In genomic region chr8:124631966-124632365, GRCm38 (mm10) we compare ENCODE assay signal across 10 mouse cellular contexts. TPM values are rescaled to one million over a fixed set of nuclear protein-coding genes. Genes with fewer than 3 reads are reported as not detected.
A peak's percentile ranks its signal among the peaks of the same experiment; 100 is the strongest.
DNase-seq lines count a peak whose midpoint lies in the region; ATAC-seq and TF ChIP-seq lines count a peak whose summit lies in the region.
"Had no signal": no experiment of that assay in that cellular context is flagged by ENCODE, and none has a peak within 500 bp of the region (broad histone marks: within the 10 kb centered on the region; RNA-seq: fewer than 3 reads in every experiment).

No protein-coding gene starts in this region.

- ATAC-seq in hindbrain, embryonic 16.5 days: no peak
- no peak for ATAC-seq in midbrain, embryonic 15.5 days (replicated peaks)
- no peak for ATAC-seq in midbrain, embryonic 11.5 days (ENCODE audit: low FRiP score)
- ATAC-seq in intestine, embryonic 15.5 days: 0 out of 2 replicates have a peak, but pooled peaks have one; percentile 24
- ATAC-seq in stomach, postnatal 0 days (ENCODE audit: low FRiP score, low TSS enrichment): 0 out of 2 replicates have a peak, but pooled peaks have one; percentile 16
- ATAC-seq in CD4-positive, CD25-positive, alpha-beta regulatory T cell, adult 4 months: no peak

- no peak for TF ChIP-seq CTCF in stomach, postnatal 0 days (IDR thresholded peaks at IDR 0.05; ENCODE audit: low read depth)

- no peaks in the 10 kb centered on the region for H3K27me3 ChIP-seq in hindbrain, embryonic 10.5 days (ENCODE audit: insufficient read depth, poor library complexity, severe bottlenecking)
- no peaks in the 10 kb centered on the region for H3K27me3 ChIP-seq in hindbrain, embryonic 16.5 days (replicated peaks; ENCODE audit: control insufficient read depth, insufficient read depth, low read length)
- H3K27me3 ChIP-seq in midbrain, embryonic 15.5 days (replicated peaks): no peaks in the 10 kb centered on the region
- H3K27me3 ChIP-seq in midbrain, embryonic 11.5 days (ENCODE audit: control insufficient read depth, insufficient read depth, low read length): no peaks in the 10 kb centered on the region
- H3K27me3 ChIP-seq in intestine, embryonic 15.5 days (replicated peaks): no peaks in the 10 kb centered on the region
- H3K27me3 ChIP-seq in stomach, postnatal 0 days (ENCODE audit: control insufficient read depth, insufficient read depth, low read length): no peaks in the 10 kb centered on the region

- DNase-seq in hindbrain, embryonic 10.5 days (ENCODE audit: low spot score): no peak
- no peak for DNase-seq in midbrain, embryonic 11.5 days (ENCODE audit: low spot score, missing footprints)
- DNase-seq in stomach, postnatal 0 days (ENCODE audit: low spot score): no peak
- no peak for DNase-seq in embryo, embryonic 10.5 days (ENCODE audit: low spot score)
- DNase-seq: retina, postnatal 1 day had no signal

- H3K4me1 ChIP-seq in hindbrain, embryonic 10.5 days (replicated peaks): peaks cover 20% of the 10 kb centered on the region
- no peaks in the 10 kb centered on the region for H3K4me1 ChIP-seq in hindbrain, embryonic 16.5 days (ENCODE audit: control insufficient read depth, insufficient read depth, low read depth, low read length)
- H3K4me1 ChIP-seq in midbrain, embryonic 15.5 days: no peaks in the 10 kb centered on the region; the same call in 1 of the 2 replicates
- no peaks in the 10 kb centered on the region for H3K4me1 ChIP-seq in midbrain, embryonic 11.5 days (ENCODE audit: control insufficient read depth, insufficient read depth, low read length)
- H3K4me1 ChIP-seq in intestine, embryonic 15.5 days (replicated peaks): peaks cover 11% of the 10 kb centered on the region; the same call in 1 of the 2 replicates
- peaks cover 3% of the 10 kb centered on the region for H3K4me1 ChIP-seq in stomach, postnatal 0 days (replicated peaks; ENCODE audit: control insufficient read depth, insufficient read depth)

- peaks cover 14% of the 10 kb centered on the region for H3K36me3 ChIP-seq in hindbrain, embryonic 10.5 days
- H3K36me3 ChIP-seq in hindbrain, embryonic 16.5 days (ENCODE audit: control insufficient read depth, insufficient read depth, low read length): peaks cover 7% of the 10 kb centered on the region; the same call in 1 of the 2 replicates
- peaks cover 11% of the 10 kb centered on the region for H3K36me3 ChIP-seq in midbrain, embryonic 15.5 days (replicated peaks)
- peaks cover 4% of the 10 kb centered on the region; the same call in 1 of the 2 replicates for H3K36me3 ChIP-seq in midbrain, embryonic 11.5 days (ENCODE audit: control insufficient read depth, insufficient read depth, low read length)
- peaks cover 3% of the 10 kb centered on the region; the same call in 1 of the 2 replicates for H3K36me3 ChIP-seq in intestine, embryonic 15.5 days
- H3K36me3 ChIP-seq in stomach, postnatal 0 days (ENCODE audit: control insufficient read depth, insufficient read depth, low read length): peaks cover 4% of the 10 kb centered on the region; the same call in 1 of the 2 replicates

- no peak overlapping the region for H3K9ac ChIP-seq in hindbrain, embryonic 16.5 days (ENCODE audit: low read depth, low read length)
- no peak overlapping the region for H3K9ac ChIP-seq in midbrain, embryonic 15.5 days
- no peak overlapping the region for H3K9ac ChIP-seq in midbrain, embryonic 11.5 days (ENCODE audit: low read length)
- H3K9ac ChIP-seq in intestine, embryonic 15.5 days: no peak overlapping the region
- no peak overlapping the region; the same call in 1 of the 2 replicates for H3K9ac ChIP-seq in stomach, postnatal 0 days (ENCODE audit: low read length)
- H3K9ac ChIP-seq: liver, embryonic 14.5 days had no signal

- no peak for TF ChIP-seq EP300 in stomach, postnatal 0 days (optimal IDR thresholded peaks at IDR 0.05)

- no peak overlapping the region for H3K4me2 ChIP-seq in hindbrain, embryonic 16.5 days (ENCODE audit: low read length)
- H3K4me2 ChIP-seq in midbrain, embryonic 15.5 days: no peak overlapping the region
- H3K4me2 ChIP-seq in midbrain, embryonic 11.5 days: no peak overlapping the region
- H3K4me2 ChIP-seq in intestine, embryonic 15.5 days (replicated peaks): no peak overlapping the region
- no peak overlapping the region for H3K4me2 ChIP-seq in stomach, postnatal 0 days (replicated peaks; ENCODE audit: low read depth)

- H3K4me3 ChIP-seq in hindbrain, embryonic 10.5 days: no peak overlapping the region
- H3K4me3 ChIP-seq in hindbrain, embryonic 16.5 days (ENCODE audit: low read length): no peak overlapping the region
- no peak overlapping the region for H3K4me3 ChIP-seq in midbrain, embryonic 15.5 days
- H3K4me3 ChIP-seq in midbrain, embryonic 11.5 days (ENCODE audit: low read depth, low read length): no peak overlapping the region
- no peak overlapping the region for H3K4me3 ChIP-seq in intestine, embryonic 15.5 days (replicated peaks)
- H3K4me3 ChIP-seq in stomach, postnatal 0 days (ENCODE audit: low read depth, low read length): no peak overlapping the region

- H3K9me3 ChIP-seq in hindbrain, embryonic 10.5 days: no peaks in the 10 kb centered on the region
- H3K9me3 ChIP-seq in hindbrain, embryonic 16.5 days (ENCODE audit: control insufficient read depth, low read length): no peaks in the 10 kb centered on the region
- H3K9me3 ChIP-seq in midbrain, embryonic 15.5 days: no peaks in the 10 kb centered on the region
- H3K9me3 ChIP-seq in midbrain, embryonic 11.5 days (ENCODE audit: control insufficient read depth, low read length): no peaks in the 10 kb centered on the region
- H3K9me3 ChIP-seq in intestine, embryonic 15.5 days: no peaks in the 10 kb centered on the region
- H3K9me3 ChIP-seq in stomach, postnatal 0 days (ENCODE audit: control insufficient read depth, low read length): no peaks in the 10 kb centered on the region

- peak overlapping the region; percentile 19 for H3K27ac ChIP-seq in hindbrain, embryonic 10.5 days
- H3K27ac ChIP-seq in hindbrain, embryonic 16.5 days (ENCODE audit: low read depth, low read length): no peak overlapping the region
- H3K27ac ChIP-seq in midbrain, embryonic 15.5 days: peak overlapping the region; percentile 13; the same call in 1 of the 2 replicates
- no peak overlapping the region for H3K27ac ChIP-seq in midbrain, embryonic 11.5 days (ENCODE audit: low read depth, low read length)
- H3K27ac ChIP-seq in intestine, embryonic 15.5 days: peak overlapping the region; percentile 64
- peak overlapping the region; percentile 74 for H3K27ac ChIP-seq in stomach, postnatal 0 days (replicated peaks)
- H3K27ac ChIP-seq: liver, embryonic 14.5 days had no signal

- WGBS in hindbrain, embryonic 10.5 days: 50% methylated on average over 7 of the region's 7 CpGs
- 42% methylated on average over 6 of the region's 7 CpGs for WGBS in hindbrain, embryonic 16.5 days
- WGBS in midbrain, embryonic 15.5 days: 42% methylated on average over 7 of the region's 7 CpGs
- WGBS in midbrain, embryonic 11.5 days: 56% methylated on average over 7 of the region's 7 CpGs
- WGBS in intestine, embryonic 15.5 days: 39% methylated on average over 7 of the region's 7 CpGs
- 24% methylated on average over 7 of the region's 7 CpGs for WGBS in stomach, postnatal 0 days

RNA-seq across cellular contexts. Expression of gene 2310022B05Rik, which starts 31.2 kb away (rescaled TPM):
- 20.1 and 22.2 TPM in 2 replicates for polyA plus RNA-seq in hindbrain, embryonic 10.5 days (2016; fragmentation: Nextera tagmentation; extraction: Ambion mirVana)
- polyA plus RNA-seq in hindbrain, embryonic 16.5 days (2015; fragmentation: Nextera tagmentation; extraction: Ambion mirVana): 17.0 and 23.2 TPM in 2 replicates
- 21.8 and 23.6 TPM in 2 replicates for polyA plus RNA-seq in midbrain, embryonic 15.5 days (2015; fragmentation: Nextera tagmentation; extraction: Ambion mirVana)
- polyA plus RNA-seq in midbrain, embryonic 11.5 days (2014; fragmentation: Nextera tagmentation; extraction: Ambion mirVana): 17.4 and 21.2 TPM in 2 replicates
- 24.4 TPM in 2 replicates for polyA plus RNA-seq in intestine, embryonic 15.5 days (2015; fragmentation: Nextera tagmentation; extraction: Ambion mirVana)
- polyA plus RNA-seq in stomach, postnatal 0 days (2015; fragmentation: Nextera tagmentation; extraction: Ambion mirVana): 17.9 and 20.0 TPM in 2 replicates
- polyA plus RNA-seq in CD4-positive, CD25-positive, alpha-beta regulatory T cell, adult 4 months (2017; shearing (Covaris generic)): under 1 TPM; 0.70 to 0.94 TPM

RNA-seq across cellular contexts. Expression of gene Capn9, which starts 56.1 kb away (rescaled TPM):
- polyA plus RNA-seq in hindbrain, embryonic 10.5 days (2016; fragmentation: Nextera tagmentation; extraction: Ambion mirVana): not detected in 2 replicates
- 0.15 and 0.34 TPM in 2 replicates for polyA plus RNA-seq in hindbrain, embryonic 16.5 days (2015; fragmentation: Nextera tagmentation; extraction: Ambion mirVana)
- polyA plus RNA-seq in midbrain, embryonic 15.5 days (2015; fragmentation: Nextera tagmentation; extraction: Ambion mirVana): 0.14 TPM in 1 of 2 replicates, not detected in the other
- not detected in 2 replicates for polyA plus RNA-seq in midbrain, embryonic 11.5 days (2014; fragmentation: Nextera tagmentation; extraction: Ambion mirVana)
- 1.6 and 1.7 TPM in 2 replicates for polyA plus RNA-seq in intestine, embryonic 15.5 days (2015; fragmentation: Nextera tagmentation; extraction: Ambion mirVana)
- polyA plus RNA-seq in stomach, postnatal 0 days (2015; fragmentation: Nextera tagmentation; extraction: Ambion mirVana): 12.8 and 17.6 TPM in 2 replicates
- not detected for polyA plus RNA-seq in CD4-positive, CD25-positive, alpha-beta regulatory T cell, adult 4 months (2017; shearing (Covaris generic))
- polyA plus RNA-seq: liver, embryonic 14.5 days had no signal

Comparison
In these comparisons a context has a peak if more than half of its experiments do, and no peak if none do; other contexts are left out.
1. H3K27ac ChIP-seq: peak in hindbrain, embryonic 10.5 days (single experiment), midbrain, embryonic 15.5 days (single experiment), intestine, embryonic 15.5 days (single experiment) and stomach, postnatal 0 days (single experiment); none in hindbrain, embryonic 16.5 days (single experiment) and midbrain, embryonic 11.5 days (single experiment).
2. ATAC-seq: peak in intestine, embryonic 15.5 days (single experiment) and stomach, postnatal 0 days (single experiment); none in hindbrain, embryonic 16.5 days (single experiment), midbrain, embryonic 15.5 days (single experiment), midbrain, embryonic 11.5 days (single experiment) and CD4-positive, CD25-positive, alpha-beta regulatory T cell, adult 4 months (single experiment).